Mouse (Mus musculus) olfactory bulb, adult 2 months (tissue): ENCODE results near the gene Rnf44.

Experiments
- CTCF ChIP-seq: fragments of 200-500 bp; IDR thresholded peaks from 2 replicates; pipeline ENCODE4 v1.5.1; 2012; ENCODE audit warnings: low read depth, mild to moderate bottlenecking, low read length, moderate library complexity; ENCODE audit not compliant: insufficient read depth
- POLR2A ChIP-seq: fragments of 200-500 bp; IDR thresholded peaks from 2 replicates; pipeline ENCODE4 v1.6.1; 2012; ENCODE audit warnings: mild to moderate bottlenecking, low read depth, low read length, moderate library complexity; ENCODE audit not compliant: insufficient read depth

DNA sequence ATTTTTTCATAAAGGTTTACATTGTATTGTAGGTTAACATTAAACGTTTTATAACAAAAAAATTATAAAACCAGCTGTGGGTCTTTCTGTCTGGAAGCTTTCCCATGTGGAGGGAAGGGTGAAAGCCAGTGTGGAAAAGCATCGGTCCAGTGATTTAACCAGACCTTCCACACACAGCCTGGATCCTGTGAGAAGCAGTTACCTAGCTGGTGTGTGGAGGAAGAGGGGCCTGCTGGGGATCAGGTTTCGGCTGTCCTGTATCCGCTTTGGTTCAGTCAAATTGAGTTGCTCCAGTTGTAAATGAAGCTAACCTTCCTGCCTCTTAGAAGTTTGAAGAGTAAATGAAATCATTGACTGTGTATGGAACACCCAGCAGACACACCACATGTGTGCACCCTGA is 29.7 kb downstream of the Rnf44 start:
- TF ChIP-seq CTCF (no peak), POLR2A (no peak)
